Mouse (Mus musculus) forebrain, embryonic 15.5 days (tissue): ENCODE results near the gene Apobr. TPM values are rescaled to one million over a fixed set of nuclear protein-coding genes. Genes with fewer than 3 reads are reported as not detected.

Experiments used
- ATAC-seq: fragments of 200-750 bp; cut with Nextera tagmentation; replicated peaks from 2 replicates; pipeline ENCODE4 v1.8.0; 2017; ENCODE audit warnings: mild to moderate bottlenecking, moderate TSS enrichment, moderate library complexity
- H3K27ac ChIP-seq: fragments of 300-500 bp; sonication (generic); replicated peaks from 2 replicates; pipeline ENCODE4 v1.5.1; 2015; ENCODE audit warnings: mild to moderate bottlenecking, inconsistent platforms
- H3K27me3 ChIP-seq: fragments of 300-500 bp; sonication (generic); 2 replicates; pipeline ENCODE4 v1.6.1; 2015; ENCODE audit warnings: inconsistent platforms
- H3K36me3 ChIP-seq: fragments of 300-500 bp; sonication (generic); 2 replicates; pipeline ENCODE4 v1.6.1; 2015; ENCODE audit warnings: mild to moderate bottlenecking, inconsistent platforms
- H3K4me1 ChIP-seq: fragments of 300-500 bp; sonication (generic); 2 replicates; pipeline ENCODE4 v1.6.1; 2015; ENCODE audit warnings: inconsistent platforms
- H3K4me2 ChIP-seq: fragments of 300-500 bp; sonication (generic); replicated peaks from 2 replicates; pipeline ENCODE4 v1.6.1; 2015; ENCODE audit warnings: mild to moderate bottlenecking, inconsistent platforms
- H3K4me3 ChIP-seq: fragments of 300-500 bp; sonication (generic); 2 replicates; pipeline ENCODE4 v1.5.1; 2015; ENCODE audit warnings: mild to moderate bottlenecking, inconsistent platforms
- H3K9ac ChIP-seq: fragments of 300-500 bp; sonication (generic); replicated peaks from 2 replicates; pipeline ENCODE4 v1.6.1; 2015; ENCODE audit warnings: mild to moderate bottlenecking, inconsistent platforms
- H3K9me3 ChIP-seq: fragments of 300-500 bp; sonication (generic); 2 replicates; pipeline ENCODE4 v1.6.1; 2016; ENCODE audit warnings: inconsistent platforms
- whole genome bisulfite sequencing: fragments of 180-500 bp; shearing (Covaris S2); methylation state at CpG from one replicate; pipeline ENCODE4 v1.1.7; 2015; ENCODE audit warnings: mixed read lengths; 5-methylcytosine and 5-hydroxymethylcytosine counted together
- microRNA-seq: library from miRNA; unstranded; fragments of <30 nt; microRNA quantifications from one replicate; pipeline ENCODE4, GENCODE M21; 2016
- polyA plus RNA-seq: library from polyadenylated mRNA; unstranded; fragments of >200 nt; fragmentation: Nextera tagmentation; extraction: Ambion mirVana; gene quantifications from 2 replicates; pipeline ENCODE4 v1.2.1, GENCODE M21; 2015

Gene Apobr
- polyA plus RNA-seq, 1 experiment from 2014 or later = 0.25 TPM

DNA sequence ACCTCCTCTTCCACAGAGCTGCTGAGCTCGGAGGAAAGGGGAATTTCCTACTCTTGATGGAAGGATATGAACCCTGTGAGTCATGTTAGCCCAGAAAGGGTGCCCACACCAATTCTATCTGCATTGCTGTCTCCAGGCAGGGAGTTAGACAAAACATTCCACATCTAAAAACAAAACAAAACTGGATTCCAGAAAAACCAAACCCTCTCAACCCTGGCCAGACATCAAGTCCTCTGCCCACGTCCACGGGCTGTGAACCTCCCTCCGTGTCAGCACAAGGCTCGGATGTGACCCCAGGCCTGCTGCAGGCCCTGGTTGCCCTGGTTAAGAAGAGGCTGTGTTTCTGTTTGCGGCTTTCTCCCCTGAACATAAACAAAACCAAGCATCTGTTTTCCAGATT is 43.4 kb downstream of the Apobr start:
- ATAC-seq = no peak
- Histone ChIP-seq H3K27ac (no peak overlapping the region), H3K36me3 (no peaks in the 10 kb centered on the region), H3K4me2 (no peak overlapping the region), H3K4me1 (no peaks in the 10 kb centered on the region), H3K9me3 (no peaks in the 10 kb centered on the region), H3K27me3 (no peaks in the 10 kb centered on the region), H3K4me3 (no peak overlapping the region), H3K9ac (no peak overlapping the region)
- 79% methylated on average over 6 of the region's 6 CpGs for WGBS

DNA sequence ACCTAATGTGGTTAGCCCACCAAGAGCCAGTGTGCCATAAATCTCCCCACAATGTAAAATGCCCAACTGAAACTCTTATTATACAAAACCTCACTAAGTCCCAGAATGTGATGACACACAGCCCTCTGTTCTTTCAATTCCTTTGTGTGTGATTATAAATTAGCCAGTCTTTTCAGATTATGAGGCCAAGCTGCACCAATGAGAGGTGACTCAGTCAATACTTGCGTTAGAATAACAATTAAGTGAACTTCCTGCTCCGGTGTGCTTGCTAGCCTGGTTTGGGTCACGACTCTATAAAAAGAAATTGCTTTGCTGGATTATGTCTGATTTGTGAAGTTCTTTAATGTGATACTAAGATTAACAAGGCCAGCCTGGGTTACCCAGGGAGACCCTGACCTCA is 45.2 kb downstream of the Apobr start:
- Histone ChIP-seq H3K9ac (no peak overlapping the region), H3K4me3 (no peak overlapping the region), H3K9me3 (no peaks in the 10 kb centered on the region), H3K36me3 (no peaks in the 10 kb centered on the region), H3K4me2 (no peak overlapping the region), H3K27me3 (no peaks in the 10 kb centered on the region), H3K4me1 (no peaks in the 10 kb centered on the region), H3K27ac (no peak overlapping the region)
- 10% methylated on average over 3 of the region's 3 CpGs for WGBS
- ATAC-seq = no peak

DNA sequence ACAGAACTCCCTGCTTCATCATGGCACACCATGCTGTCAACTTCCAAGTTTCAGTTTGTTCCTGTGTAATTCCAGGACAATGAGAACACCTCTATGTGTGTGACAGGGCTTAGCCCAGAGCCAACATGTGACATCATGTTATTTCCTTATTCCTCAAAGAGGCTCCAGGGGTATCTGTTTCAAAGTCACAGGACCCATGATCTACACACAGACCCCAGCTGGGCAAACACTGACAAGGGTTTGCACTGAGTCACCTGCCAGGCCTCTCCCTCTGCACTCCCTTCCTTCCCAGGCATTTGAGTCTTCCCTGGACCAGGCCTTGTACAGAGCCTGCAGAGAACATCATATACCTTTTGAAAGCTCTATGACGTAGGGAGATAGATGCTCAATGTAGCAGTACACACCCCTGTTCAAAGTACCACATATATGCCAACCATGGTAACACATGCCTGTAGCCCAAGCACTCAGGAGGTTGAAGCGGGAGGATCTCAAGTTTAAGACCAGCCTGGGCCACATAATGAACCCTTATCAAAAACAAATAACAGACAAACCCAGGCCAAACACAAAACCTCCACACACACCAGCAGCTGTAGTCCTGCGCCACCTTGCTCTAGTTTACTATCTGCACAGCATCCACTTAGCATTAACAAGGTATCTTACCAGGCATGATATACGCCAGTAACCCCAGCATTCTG is 46.2 kb downstream of the Apobr start, which contains the start of gene Nupr1:
TSS of gene Nupr1 (minus strand) at position 38 of the 695 bp plus-strand sequence.
- no peak for ATAC-seq
- Histone ChIP-seq H3K4me3 (no peak within 1 kb of the TSS), H3K27ac (no peak within 1 kb of the TSS), H3K4me2 (no peak within 1 kb of the TSS), H3K27me3 (no peaks in the 10 kb centered on the region), H3K9ac (no peak within 1 kb of the TSS), H3K4me1 (no peaks in the 10 kb centered on the region), H3K36me3 (no peaks in the 10 kb centered on the region), H3K9me3 (no peaks in the 10 kb centered on the region)
- 92% methylated on average over 4 of the region's 4 CpGs for whole genome bisulfite sequencing

DNA sequence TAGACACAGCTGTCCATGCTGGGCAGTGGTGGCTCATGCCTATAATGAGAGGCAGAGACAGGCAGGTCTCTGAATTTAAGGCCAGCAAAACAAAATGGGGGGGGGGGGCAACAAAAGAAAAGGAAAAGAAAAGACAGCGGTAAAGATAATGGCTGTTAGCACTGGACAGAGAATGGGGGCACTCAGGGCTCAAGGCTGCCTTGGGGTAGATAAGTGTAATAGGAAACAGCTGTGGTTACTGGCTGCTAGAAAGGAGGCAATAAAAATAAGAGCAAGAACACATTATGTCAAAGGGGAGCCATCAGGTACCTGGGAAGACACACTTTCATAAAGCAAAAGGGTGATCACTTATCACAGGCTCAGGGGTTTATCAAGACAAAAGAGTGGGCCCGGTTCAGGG is 47.7 kb downstream of the Apobr start:
- H3K4me3 ChIP-seq = no peak overlapping the region
- H3K9ac ChIP-seq = no peak overlapping the region
- no peaks in the 10 kb centered on the region for H3K27me3 ChIP-seq
- no peaks in the 10 kb centered on the region for H3K9me3 ChIP-seq
- no peak for ATAC-seq
- no peaks in the 10 kb centered on the region for H3K4me1 ChIP-seq
- H3K4me2 ChIP-seq = no peak overlapping the region
- no peaks in the 10 kb centered on the region for H3K36me3 ChIP-seq
- no peak overlapping the region for H3K27ac ChIP-seq
- WGBS = 78% methylated on average over 2 of the region's 2 CpGs

DNA sequence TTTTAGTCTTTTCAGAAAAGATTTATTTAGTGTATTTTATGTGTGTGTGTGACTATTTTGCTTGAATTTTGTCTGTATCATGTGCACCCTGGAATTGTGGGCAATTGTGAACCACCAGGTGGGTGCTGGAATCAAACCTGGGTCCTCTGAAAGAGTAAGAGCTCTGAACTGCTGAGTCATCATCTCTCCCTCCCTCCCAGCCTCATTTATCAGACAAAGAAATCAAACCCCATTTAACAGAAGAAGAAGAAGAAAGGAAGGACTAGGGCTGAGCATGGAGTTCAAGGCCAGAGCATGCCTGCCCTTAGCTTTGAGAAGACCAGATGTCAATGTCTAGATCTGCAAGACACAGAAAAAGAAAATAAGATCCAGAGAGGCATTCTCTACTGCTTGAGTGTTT is 50.6 kb downstream of the Apobr start:
- ATAC-seq = no peak
- Histone ChIP-seq H3K36me3 (no peaks in the 10 kb centered on the region), H3K27ac (no peak overlapping the region), H3K4me2 (no peak overlapping the region), H3K27me3 (no peaks in the 10 kb centered on the region; the same call in 1 of the 2 replicates), H3K9ac (no peak overlapping the region), H3K4me1 (no peaks in the 10 kb centered on the region), H3K4me3 (no peak overlapping the region), H3K9me3 (no peaks in the 10 kb centered on the region)

DNA sequence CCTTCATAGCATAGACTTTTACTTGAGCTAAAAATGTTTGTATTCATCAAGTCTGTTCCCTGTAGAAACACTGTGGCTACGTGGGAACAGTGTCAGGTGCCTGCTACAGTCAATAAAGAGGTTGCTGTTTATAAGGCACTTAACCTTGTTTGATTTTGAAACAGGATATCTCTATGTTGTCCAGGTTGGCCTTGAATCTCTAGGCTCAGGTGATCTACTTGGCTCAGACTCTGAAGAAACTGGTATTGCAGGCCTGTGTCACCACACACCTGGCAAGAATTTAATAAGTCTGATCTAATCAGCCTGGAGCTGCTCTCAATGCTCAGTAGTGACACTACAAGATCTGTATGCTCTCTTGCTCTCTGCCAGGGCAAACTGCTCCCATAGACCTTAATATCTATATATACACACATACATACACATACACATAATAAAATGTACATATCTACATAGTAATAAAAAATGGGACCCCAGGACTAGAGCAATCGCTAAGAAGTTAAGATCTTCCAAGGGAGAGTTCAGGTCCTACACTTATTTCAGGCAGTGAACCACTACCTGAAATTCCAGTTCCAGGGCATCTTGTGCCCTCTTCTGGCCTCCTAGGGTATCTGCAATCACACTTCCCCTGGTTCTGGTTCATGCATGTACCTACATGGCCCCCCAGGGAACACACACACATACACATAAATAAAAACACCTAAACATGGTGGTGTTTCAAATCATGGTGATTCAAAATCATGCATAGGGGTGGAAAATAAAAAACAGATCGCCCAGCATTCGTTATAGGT is 52.2 kb downstream of the Apobr start:
- WGBS = 19% methylated on average over 4 of the region's 4 CpGs
- Histone ChIP-seq H3K27ac (no peak overlapping the region), H3K4me1 (no peaks in the 10 kb centered on the region), H3K4me3 (no peak overlapping the region), H3K36me3 (no peaks in the 10 kb centered on the region), H3K4me2 (no peak overlapping the region), H3K9me3 (no peaks in the 10 kb centered on the region), H3K9ac (no peak overlapping the region), H3K27me3 (no peaks in the 10 kb centered on the region; the same call in 1 of the 2 replicates)
- no peak for ATAC-seq

Small RNA genes lying within 50 kb of the gene (microRNA-seq; reads per million reads assigned to microRNA genes)
- gene Mir7059 = not detected

Other genes starting within 250 kb of the Apobr start
- gene Lat, start 215.4 kb upstream of the Apobr start, polyA plus RNA-seq = 0.67 and 1.1 TPM in 2 replicates
- 72.9 and 75.8 TPM in 2 replicates for gene Spns1, start 207.5 kb upstream of the Apobr start, polyA plus RNA-seq
- gene Nfatc2ip, start 188.2 kb upstream of the Apobr start, polyA plus RNA-seq = 2.6 and 3.0 TPM in 2 replicates
- not detected in 2 replicates for gene Cd19, start 170.1 kb upstream of the Apobr start, polyA plus RNA-seq
- 23.6 and 26.9 TPM in 2 replicates for gene Rabep2, start 156.2 kb upstream of the Apobr start, polyA plus RNA-seq
- gene Atp2a1, start 121.8 kb upstream of the Apobr start, polyA plus RNA-seq = 0.20 and 0.37 TPM in 2 replicates
- 69.1 and 72.7 TPM in 2 replicates for gene Sh2b1, start 109.5 kb upstream of the Apobr start, polyA plus RNA-seq
- gene Tufm, start 97.6 kb upstream of the Apobr start, polyA plus RNA-seq = 127 and 130 TPM in 2 replicates
- 65.2 and 69.0 TPM in 2 replicates for gene Atxn2l, start 81.5 kb upstream of the Apobr start, polyA plus RNA-seq
- 196 TPM in 2 replicates for gene Eif3c, start 18.5 kb upstream of the Apobr start, polyA plus RNA-seq
- 31.7 and 34.3 TPM in 2 replicates for gene Cln3, start 875 bp downstream of the Apobr start, polyA plus RNA-seq
- gene Il27, start 10.0 kb downstream of the Apobr start, polyA plus RNA-seq = not detected in 2 replicates
- gene Nupr1, start 45.9 kb downstream of the Apobr start, polyA plus RNA-seq = 4.9 and 5.9 TPM in 2 replicates
- 54.7 and 55.4 TPM in 2 replicates for gene Sgf29, start 64.4 kb downstream of the Apobr start, polyA plus RNA-seq
- gene Sult1a1, start 91.5 kb downstream of the Apobr start, polyA plus RNA-seq = 2.8 TPM in 2 replicates
- gene Bola2, start 110.5 kb downstream of the Apobr start, polyA plus RNA-seq = 141 and 158 TPM in 2 replicates
- 17.5 and 18.0 TPM in 2 replicates for gene Slx1b, start 110.8 kb downstream of the Apobr start, polyA plus RNA-seq
- 99.8 and 108 TPM in 2 replicates for gene Coro1a, start 122.8 kb downstream of the Apobr start, polyA plus RNA-seq
- 101 and 102 TPM in 2 replicates for gene Mapk3, start 174.7 kb downstream of the Apobr start, polyA plus RNA-seq
- gene Gdpd3, start 181.4 kb downstream of the Apobr start, polyA plus RNA-seq = 1.5 and 1.7 TPM in 2 replicates
- gene Ypel3, start 192.0 kb downstream of the Apobr start, polyA plus RNA-seq = 207 and 213 TPM in 2 replicates
- 0.41 and 0.65 TPM in 2 replicates for gene Tbx6, start 196.5 kb downstream of the Apobr start, polyA plus RNA-seq
- gene Ppp4c, start 207.6 kb downstream of the Apobr start, polyA plus RNA-seq = 215 TPM in 2 replicates
- 35.1 and 38.1 TPM in 2 replicates for gene Fam57b, start 212.7 kb downstream of the Apobr start, polyA plus RNA-seq
- not detected in 2 replicates for gene 4930451I11Rik, start 246.7 kb downstream of the Apobr start, polyA plus RNA-seq